Mouse (Mus musculus) small intestine, adult 2 months (tissue): ENCODE measurements around the gene Gm20388.

ENCODE experiments used
- CTCF ChIP-seq: fragments of 200-500 bp; IDR thresholded peaks from 2 replicates; pipeline ENCODE4 v1.5.1; 2012; ENCODE audit warnings: low read depth, mild to moderate bottlenecking, control low read depth, inconsistent platforms, low read length, moderate library complexity, mixed read lengths; ENCODE audit not compliant: insufficient replicate concordance, insufficient read length; ENCODE audit errors: extremely low read depth
- POLR2A ChIP-seq: fragments of 200-500 bp; IDR thresholded peaks from 2 replicates; pipeline ENCODE4 v1.6.1; 2012; ENCODE audit warnings: low read depth, mild to moderate bottlenecking, control low read depth, inconsistent platforms, low read length, moderate library complexity

DNA sequence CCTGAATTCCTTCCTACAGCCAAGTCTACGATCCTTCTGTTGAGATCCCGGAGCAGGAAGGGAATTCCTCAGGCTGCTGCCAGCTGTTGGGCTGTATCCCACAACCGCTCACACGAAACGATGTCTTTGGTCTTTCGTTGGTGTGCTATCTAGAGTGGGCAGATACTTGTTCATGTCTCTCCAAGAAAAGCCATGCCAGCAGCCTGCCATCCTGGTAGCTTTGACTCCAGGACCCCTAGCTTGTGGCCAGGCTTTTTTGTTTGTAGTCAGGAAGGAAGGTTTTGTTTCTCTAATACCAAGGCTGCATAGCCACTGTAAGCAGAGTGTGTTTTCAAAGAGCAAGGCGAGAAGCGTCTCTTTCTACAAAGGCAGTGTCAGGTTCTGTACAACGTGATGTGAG lies 193.3 kb downstream of the Gm20388 start:
- no peak for TF ChIP-seq CTCF
- no peak for TF ChIP-seq POLR2A
